Mouse (Mus musculus) heart, postnatal 0 days (tissue): ENCODE measurements around the gene Lmod1. TPM values are rescaled to one million over a fixed set of nuclear protein-coding genes. Genes with fewer than 3 reads are reported as not detected.

ENCODE experiments used
- ATAC-seq: fragments of 200-750 bp; cut with Nextera tagmentation; 2 replicates; pipeline ENCODE4 v1.8.0; 2017; ENCODE audit warnings: low read depth, moderate number of reproducible peaks, moderate library complexity; ENCODE audit not compliant: insufficient read depth
- DNase-seq: peaks from one replicate; pipeline ENCODE4 v3.0.0-alpha.2; 2016; ENCODE audit warnings: low spot score
- H3K27ac ChIP-seq: fragments of 300-500 bp; sonication (generic); 2 replicates; pipeline ENCODE4 v1.5.1; 2014; ENCODE audit warnings: low read depth, mild to moderate bottlenecking
- H3K27me3 ChIP-seq: fragments of 300-500 bp; sonication (generic); 2 replicates; pipeline ENCODE4 v1.6.1; 2014; ENCODE audit warnings: low read length, mixed read lengths; ENCODE audit not compliant: control insufficient read depth, insufficient read depth
- H3K36me3 ChIP-seq: fragments of 300-500 bp; sonication (generic); replicated peaks from 2 replicates; pipeline ENCODE4 v1.6.1; 2014; ENCODE audit warnings: low read length, mixed read lengths; ENCODE audit not compliant: control insufficient read depth, insufficient read depth
- H3K4me1 ChIP-seq: fragments of 300-500 bp; sonication (generic); 2 replicates; pipeline ENCODE4 v1.6.1; 2014; ENCODE audit warnings: antibody characterized with exemption; ENCODE audit not compliant: control insufficient read depth, insufficient read depth
- H3K4me2 ChIP-seq: fragments of 300-500 bp; sonication (generic); 2 replicates; pipeline ENCODE4 v1.6.1; 2014; ENCODE audit warnings: low read depth, mild to moderate bottlenecking, low read length, moderate library complexity
- H3K4me3 ChIP-seq: fragments of 300-500 bp; sonication (generic); 2 replicates; pipeline ENCODE4 v1.5.1; 2014; ENCODE audit warnings: low read depth, low read length
- H3K9ac ChIP-seq: fragments of 300-500 bp; sonication (generic); replicated peaks from 2 replicates; pipeline ENCODE4 v1.6.1; 2014; ENCODE audit warnings: low read depth, low read length, mixed read lengths
- H3K9me3 ChIP-seq: fragments of 300-500 bp; sonication (generic); replicated peaks from 2 replicates; pipeline ENCODE4 v1.6.1; 2016; ENCODE audit warnings: low read length; ENCODE audit not compliant: control insufficient read depth
- CTCF ChIP-seq: IDR thresholded peaks from 2 replicates; pipeline ENCODE4 v1.5.1; 2016; ENCODE audit warnings: antibody characterized with exemption, control low read depth, low read depth
- EP300 ChIP-seq: IDR thresholded peaks from 2 replicates; pipeline ENCODE4 v1.6.1; 2016; ENCODE audit warnings: antibody characterized with exemption, low read depth
- WGBS: fragments of 180-500 bp; shearing (Covaris S2); extraction: QIAGEN DNeasy Blood & Tissue Kit; methylation state at CpG from one replicate; pipeline ENCODE4 v1.1.7; 2014; 5-methylcytosine and 5-hydroxymethylcytosine counted together
- polyA plus RNA-seq: library from polyadenylated mRNA; unstranded; fragments of >200 nt; fragmentation: Nextera tagmentation; extraction: Ambion mirVana; gene quantifications from 2 replicates; pipeline ENCODE4 v1.2.1, GENCODE M21; 2015
- total RNA-seq: library from RNA; depleted of rRNA; stranded (reverse); fragments of >200 nt; gene quantifications from 2 replicates; pipeline ENCODE4 v1.2.3, GENCODE M21; 2014; ENCODE audit warnings: low replicate concordance; rRNA removed

Gene Lmod1
- total RNA-seq (1.1 and 7.5 TPM in 2 replicates), polyA plus RNA-seq (1.3 TPM in 2 replicates)

DNA sequence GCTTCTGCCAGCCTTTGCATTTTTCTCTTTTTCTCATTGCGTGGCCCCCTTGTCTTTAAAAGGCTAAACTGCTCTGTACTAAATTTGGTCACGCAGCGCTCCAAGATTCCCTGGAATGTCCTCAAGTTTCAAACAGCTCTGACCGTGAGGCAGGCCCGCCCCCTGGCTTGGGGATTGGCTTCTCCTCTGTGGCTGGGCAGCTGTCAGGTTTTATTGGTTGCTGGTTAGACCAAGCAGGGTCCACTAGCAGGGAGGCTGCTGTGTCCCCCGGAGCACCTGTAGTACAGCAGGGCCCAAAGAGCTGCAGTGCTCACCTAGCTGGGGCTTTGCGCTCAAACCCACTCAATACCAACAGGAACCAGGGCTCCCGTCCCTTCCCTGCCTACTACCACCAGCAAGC, at the start of gene Lmod1:
Gene Lmod1 (plus strand): TSS at position 237 of the 400 bp plus-strand sequence.
- 0 out of 2 replicates have a peak within 1 kb of the TSS, but pooled peaks have one; percentile 26 for H3K9ac ChIP-seq
- TF ChIP-seq EP300 (no peak), CTCF (no peak)
- peak within 1 kb of the TSS; percentile 19 for H3K4me3 ChIP-seq
- peak within 1 kb of the TSS; percentile 5; the same call in 1 of the 2 replicates for H3K27ac ChIP-seq
- DNase-seq = peak; percentile 8
- WGBS = 19% methylated on average over 8 of the region's 8 CpGs
- 0 out of 2 replicates have a peak, but pooled peaks cover 3% of the 10 kb centered on the region for H3K4me1 ChIP-seq
- H3K27me3 ChIP-seq = peaks cover 12% of the 10 kb centered on the region; the same call in 1 of the 2 replicates
- H3K9me3 ChIP-seq = no peaks in the 10 kb centered on the region
- 0 out of 2 replicates have a peak, but pooled peaks have one; percentile 49 for ATAC-seq
- H3K4me2 ChIP-seq = peak within 1 kb of the TSS; percentile 37
- H3K36me3 ChIP-seq = no peaks in the 10 kb centered on the region

DNA sequence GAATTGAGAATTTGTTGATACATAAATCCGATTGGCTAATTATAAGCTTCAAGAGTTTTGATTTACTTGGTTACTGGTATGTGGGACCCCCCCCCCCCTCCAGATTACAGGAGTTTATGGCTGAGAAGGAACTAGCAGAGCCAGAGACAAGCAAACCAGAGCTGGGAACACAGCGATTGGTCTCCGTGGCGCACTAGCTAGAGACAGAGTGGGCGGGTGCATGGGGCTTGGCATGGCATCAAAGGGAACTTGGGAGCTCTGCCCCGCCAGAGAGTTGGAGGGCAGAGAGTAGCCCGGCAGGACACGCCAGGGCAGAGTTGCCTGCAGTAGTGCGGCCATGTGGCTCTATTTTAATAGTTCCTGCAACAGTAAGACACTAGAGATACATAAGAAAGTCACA, 44.0 kb upstream of the Lmod1 start:
- no peak overlapping the region for H3K4me2 ChIP-seq
- ATAC-seq = peak; percentile 85
- no peak for TF ChIP-seq CTCF
- TF ChIP-seq EP300 = no peak

DNA sequence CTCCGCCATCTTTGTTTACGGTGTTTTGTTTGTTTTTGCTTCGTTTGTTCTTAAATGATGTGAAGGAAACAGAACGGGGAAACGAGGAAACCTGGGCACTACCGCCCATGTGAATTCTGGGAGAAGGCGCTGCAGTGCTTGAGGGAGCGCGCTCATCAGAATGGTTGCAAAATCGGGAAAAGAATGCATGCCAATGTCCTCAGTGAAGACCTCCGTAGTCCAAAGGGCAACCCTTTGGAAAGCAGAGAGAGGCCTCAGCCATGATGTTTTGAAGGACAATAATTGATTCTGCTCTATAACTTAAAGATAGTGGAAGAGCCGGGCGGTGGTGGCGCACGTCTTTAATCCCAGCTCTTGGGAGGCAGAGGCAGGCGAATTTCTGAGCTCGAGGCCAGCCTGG, 42.8 kb upstream of the Lmod1 start:
- Histone ChIP-seq H3K4me1 (peaks cover 12% of the 10 kb centered on the region; the same call in 1 of the 2 replicates), H3K9me3 (no peaks in the 10 kb centered on the region), H3K4me3 (no peak overlapping the region), H3K4me2 (no peak overlapping the region), H3K27me3 (no peaks in the 10 kb centered on the region), H3K36me3 (peaks cover 22% of the 10 kb centered on the region), H3K27ac (no peak overlapping the region), H3K9ac (no peak overlapping the region)
- no peak for DNase-seq
- TF ChIP-seq EP300 = no peak
- TF ChIP-seq CTCF = no peak
- ATAC-seq = no peak
- 95% methylated on average over 17 of the region's 17 CpGs for WGBS

More for the DNA sequence above, 44.0 kb upstream of the Lmod1 start:
- no peak overlapping the region for H3K4me3 ChIP-seq
- 35% methylated on average over 9 of the region's 9 CpGs for WGBS
- DNase-seq = peak; percentile 85
- no peak overlapping the region for H3K9ac ChIP-seq
- no peak overlapping the region for H3K27ac ChIP-seq
- peaks cover 12% of the 10 kb centered on the region; the same call in 1 of the 2 replicates for H3K4me1 ChIP-seq
- no peaks in the 10 kb centered on the region for H3K9me3 ChIP-seq
- H3K36me3 ChIP-seq = peaks cover 33% of the 10 kb centered on the region
- H3K27me3 ChIP-seq = no peaks in the 10 kb centered on the region

DNA sequence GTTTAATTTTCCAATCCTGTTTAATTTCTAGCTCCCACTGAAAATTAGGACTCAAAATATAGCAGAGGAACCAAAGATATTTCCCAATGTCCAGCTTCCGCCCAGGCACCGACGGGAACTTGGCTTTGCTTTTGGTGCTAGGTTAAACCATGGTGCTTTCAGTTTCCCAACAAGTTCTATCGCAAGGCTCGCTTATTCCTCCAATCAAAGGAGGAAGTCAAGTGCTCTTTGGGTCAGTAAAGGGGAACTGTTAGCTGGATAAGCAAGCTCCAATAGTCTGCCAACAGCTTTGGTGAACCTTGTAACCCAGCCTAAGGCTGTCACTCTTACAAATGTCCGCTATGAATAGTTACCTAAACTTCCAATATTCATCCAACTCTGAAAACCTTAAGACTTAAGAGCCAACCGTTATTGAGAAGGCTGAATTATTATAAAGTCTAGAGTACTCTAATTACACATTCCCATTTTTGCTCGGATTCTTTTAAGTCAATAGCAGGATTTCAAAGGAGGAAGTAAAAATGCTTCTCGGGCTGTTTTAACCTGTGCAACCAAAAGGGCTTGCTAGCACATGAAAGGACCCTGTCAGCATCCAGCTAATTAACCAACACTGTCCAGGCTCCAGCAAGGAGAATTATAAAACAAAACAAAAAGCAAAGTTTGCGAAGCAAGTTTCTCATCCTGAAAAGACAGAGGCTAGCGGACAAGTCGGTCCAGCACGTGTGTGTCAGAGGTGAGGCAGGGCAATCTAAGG, 41.9 kb upstream of the Lmod1 start:
- TF ChIP-seq EP300 (no peak), CTCF (no peak)
- no peak for DNase-seq
- Histone ChIP-seq H3K4me1 (peaks cover 12% of the 10 kb centered on the region; the same call in 1 of the 2 replicates), H3K36me3 (peaks cover 15% of the 10 kb centered on the region), H3K9me3 (no peaks in the 10 kb centered on the region), H3K4me2 (peak overlapping the region; percentile 84), H3K27ac (peak overlapping the region; percentile 88), H3K9ac (peak overlapping the region; percentile 87), H3K4me3 (peak overlapping the region; percentile 74), H3K27me3 (no peaks in the 10 kb centered on the region)
- 34% methylated on average over 13 of the region's 13 CpGs for WGBS
- ATAC-seq = no peak

DNA sequence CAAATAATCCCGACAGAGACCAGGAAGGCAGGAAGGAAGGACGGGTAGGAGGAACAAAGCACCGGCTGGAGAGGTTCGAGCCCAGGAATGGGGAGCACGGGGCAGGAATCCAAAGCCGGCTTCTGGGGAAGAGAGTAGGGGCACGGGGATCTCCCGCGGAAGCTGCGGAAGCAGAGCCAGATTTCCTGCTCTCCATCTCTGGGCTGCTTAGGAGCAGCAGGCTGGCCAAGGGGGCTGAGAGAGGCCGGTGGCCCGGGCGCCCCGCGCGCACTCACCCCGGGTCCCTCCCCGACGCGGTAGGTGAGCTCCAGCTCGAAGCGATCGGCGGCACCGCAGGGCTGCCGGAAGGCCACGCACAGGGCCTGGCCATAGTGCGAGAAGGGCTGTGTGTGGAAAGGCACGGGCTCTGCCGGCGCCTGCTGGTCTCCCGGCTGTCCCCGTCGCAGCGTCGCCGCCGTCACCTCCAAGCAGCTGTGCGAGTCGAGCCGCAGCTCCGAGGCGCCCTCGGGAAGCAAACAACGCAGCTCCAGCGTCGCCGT, 41.3 kb upstream of the Lmod1 start:
- Histone ChIP-seq H3K9ac (peak overlapping the region; percentile 87), H3K4me2 (peak overlapping the region; percentile 84), H3K4me1 (peaks cover 12% of the 10 kb centered on the region; the same call in 1 of the 2 replicates), H3K9me3 (no peaks in the 10 kb centered on the region), H3K27ac (peak overlapping the region; percentile 88), H3K36me3 (peaks cover 8% of the 10 kb centered on the region), H3K4me3 (peak overlapping the region; percentile 74), H3K27me3 (no peaks in the 10 kb centered on the region)
- under 1% methylated on average over 42 of the region's 48 CpGs for WGBS
- no peak for TF ChIP-seq CTCF
- peak; percentile 25 for DNase-seq
- peak; percentile 47 for ATAC-seq
